In genomic region chr5:68351793-68352192, GRCm38 (mm10) we compare ENCODE assay signal across 12 mouse cellular contexts.
A peak's percentile ranks its signal among the peaks of the same experiment; 100 is the strongest.
DNase-seq lines count a peak whose midpoint lies in the region; ATAC-seq and TF ChIP-seq lines count a peak whose summit lies in the region.
"Had no signal": no experiment of that assay in that cellular context is flagged by ENCODE, and none has a peak within 500 bp of the region (broad histone marks: within the 10 kb centered on the region; RNA-seq: fewer than 3 reads in every experiment).

No protein-coding gene starts in this region.

- peak; percentile 80 for DNase-seq in midbrain, postnatal 0 days (ENCODE audit: low spot score)
- DNase-seq in cerebellum, adult 9-11 months: peak; percentile 93
- peak; percentile 39 for DNase-seq in layer of hippocampus, adult 11-12 months (ENCODE audit: low spot score)
- peak; percentile 34 for DNase-seq in telencephalon, adult 2 months (ENCODE audit: low read depth, low spot score)
- DNase-seq in kidney, postnatal 25 days: no peak
- DNase-seq: gastrocnemius, postnatal 14 days; heart, postnatal 14 days; kidney, postnatal 14 days; lung, postnatal 10 days had no signal

- no peaks in the 10 kb centered on the region for H3K4me1 ChIP-seq in midbrain, postnatal 0 days (ENCODE audit: insufficient read depth, low read length)
- H3K4me1 ChIP-seq in midbrain, embryonic 16.5 days (ENCODE audit: control insufficient read depth, insufficient read depth, low read length): no peaks in the 10 kb centered on the region

- no peak overlapping the region for H3K9ac ChIP-seq in midbrain, postnatal 0 days (replicated peaks; ENCODE audit: low read length, poor library complexity, severe bottlenecking)
- no peak overlapping the region for H3K9ac ChIP-seq in midbrain, embryonic 16.5 days (ENCODE audit: low read depth, low read length)

- no peak for ATAC-seq in midbrain, postnatal 0 days (ENCODE audit: low FRiP score)
- ATAC-seq in midbrain, embryonic 16.5 days: no peak
- ATAC-seq in megakaryocyte-erythroid progenitor cell, adult 5-6 weeks (replicated peaks; ENCODE audit: low FRiP score, low TSS enrichment, poor library complexity, severe bottlenecking): no peak

- H3K27me3 ChIP-seq in midbrain, postnatal 0 days (ENCODE audit: insufficient read depth, low read length): no peaks in the 10 kb centered on the region
- no peaks in the 10 kb centered on the region for H3K27me3 ChIP-seq in midbrain, embryonic 16.5 days (ENCODE audit: control insufficient read depth, insufficient read depth, low read depth, low read length)

- H3K36me3 ChIP-seq in midbrain, postnatal 0 days (ENCODE audit: insufficient read depth, low read length): no peaks in the 10 kb centered on the region
- no peaks in the 10 kb centered on the region for H3K36me3 ChIP-seq in midbrain, embryonic 16.5 days (ENCODE audit: control insufficient read depth, insufficient read depth, low read length)

- H3K27ac ChIP-seq in midbrain, postnatal 0 days (ENCODE audit: low read depth, low read length): no peak overlapping the region
- no peak overlapping the region for H3K27ac ChIP-seq in midbrain, embryonic 16.5 days (ENCODE audit: low read length)

- H3K4me3 ChIP-seq in midbrain, postnatal 0 days (ENCODE audit: low read depth, low read length): no peak overlapping the region
- H3K4me3 ChIP-seq in midbrain, embryonic 16.5 days (ENCODE audit: low read depth, low read length): no peak overlapping the region
- H3K4me3 ChIP-seq: myocyte had no signal

- no peak overlapping the region for H3K4me2 ChIP-seq in midbrain, postnatal 0 days (ENCODE audit: low read depth, low read length, poor library complexity, severe bottlenecking)
- no peak overlapping the region for H3K4me2 ChIP-seq in midbrain, embryonic 16.5 days (ENCODE audit: low read length)

- TF ChIP-seq CTCF in midbrain, postnatal 0 days (IDR thresholded peaks at IDR 0.05): no peak

- 61% methylated on average over 5 of the region's 5 CpGs for WGBS in midbrain, postnatal 0 days
- WGBS in midbrain, embryonic 16.5 days: 56% methylated on average over 5 of the region's 5 CpGs

- H3K9me3 ChIP-seq in midbrain, postnatal 0 days (ENCODE audit: low read length): no peaks in the 10 kb centered on the region
- no peaks in the 10 kb centered on the region for H3K9me3 ChIP-seq in midbrain, embryonic 16.5 days (replicated peaks; ENCODE audit: control insufficient read depth, low read length, poor library complexity, severe bottlenecking)

Comparison
In these comparisons a context has a peak if more than half of its experiments do, and no peak if none do; other contexts are left out.
1. DNase-seq: peak in midbrain, postnatal 0 days (single experiment), cerebellum, adult 9-11 months (single experiment), layer of hippocampus, adult 11-12 months (single experiment) and telencephalon, adult 2 months (single experiment); none in kidney, postnatal 25 days (0 of 2).